Mouse (Mus musculus): ENCODE measurements around the gene Tdgf1.

- TF ChIP-seq EP300 (IDR thresholded peaks at IDR 0.05; ENCODE audit: low read depth): no peak
- no peak for TF ChIP-seq CTCF (IDR thresholded peaks at IDR 0.05; ENCODE audit: low read depth)
Observed at GRCm38 (mm10) chr9:110893429-110893828, 52.5 kb downstream of the Tdgf1 start.

All from liver, embryonic 14.5 days (tissue).